Mouse (Mus musculus) cerebellum, postnatal 25 days (tissue): ENCODE data around the gene Hils1.

ENCODE experiments used
- DNase-seq, 2 experiments: peaks; one replicate each; pipeline ENCODE4 v3.0.0; 2021; ENCODE audit warnings: mixed read lengths in 2 of 2

The Hils1 gene

GRCm38 (mm10) chr11:94989562-94990017 lies 22.2 kb downstream of the Hils1 start:
- DNase-seq: peak; percentile 85 to 92

DNA sequence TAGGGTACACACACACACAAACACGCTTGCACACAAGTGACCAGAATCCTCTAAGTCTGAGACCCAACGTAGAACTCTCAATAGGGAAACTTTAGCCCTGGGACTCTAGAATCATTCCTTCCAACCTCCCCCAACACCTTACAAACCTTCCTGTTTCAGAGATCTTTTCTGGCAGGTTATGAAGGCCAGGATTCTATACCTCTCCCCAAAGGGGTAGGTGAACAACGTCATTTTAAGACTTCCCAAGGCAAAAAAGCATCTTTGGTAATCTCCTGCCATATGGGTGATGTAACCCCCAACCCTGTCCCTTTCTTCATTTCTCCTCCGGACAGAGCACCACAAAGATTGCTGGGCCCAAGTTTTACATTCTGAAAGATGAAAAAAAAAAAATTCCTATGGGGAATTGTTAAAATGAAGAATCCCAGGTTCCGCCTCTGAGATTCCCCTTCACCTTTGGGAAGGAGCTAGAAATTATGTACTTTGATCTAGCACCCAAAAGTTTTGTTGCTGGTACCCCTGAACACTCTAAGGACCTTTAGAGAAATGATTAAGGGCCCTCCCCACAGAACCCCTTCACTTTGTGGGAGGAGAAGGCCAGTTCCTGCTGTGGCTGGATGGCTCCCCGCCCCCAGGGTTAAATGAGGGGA lies 22.8 kb downstream of the Hils1 start:
- DNase-seq: no peak

GRCm38 (mm10) chr11:94990749-94991577 lies 23.6 kb downstream of the Hils1 start, which contains the start of gene Ppp1r9b:
Ppp1r9b (plus strand) TSS chr11:94991035.
- peak; percentile 96 to 97 for DNase-seq

DNA sequence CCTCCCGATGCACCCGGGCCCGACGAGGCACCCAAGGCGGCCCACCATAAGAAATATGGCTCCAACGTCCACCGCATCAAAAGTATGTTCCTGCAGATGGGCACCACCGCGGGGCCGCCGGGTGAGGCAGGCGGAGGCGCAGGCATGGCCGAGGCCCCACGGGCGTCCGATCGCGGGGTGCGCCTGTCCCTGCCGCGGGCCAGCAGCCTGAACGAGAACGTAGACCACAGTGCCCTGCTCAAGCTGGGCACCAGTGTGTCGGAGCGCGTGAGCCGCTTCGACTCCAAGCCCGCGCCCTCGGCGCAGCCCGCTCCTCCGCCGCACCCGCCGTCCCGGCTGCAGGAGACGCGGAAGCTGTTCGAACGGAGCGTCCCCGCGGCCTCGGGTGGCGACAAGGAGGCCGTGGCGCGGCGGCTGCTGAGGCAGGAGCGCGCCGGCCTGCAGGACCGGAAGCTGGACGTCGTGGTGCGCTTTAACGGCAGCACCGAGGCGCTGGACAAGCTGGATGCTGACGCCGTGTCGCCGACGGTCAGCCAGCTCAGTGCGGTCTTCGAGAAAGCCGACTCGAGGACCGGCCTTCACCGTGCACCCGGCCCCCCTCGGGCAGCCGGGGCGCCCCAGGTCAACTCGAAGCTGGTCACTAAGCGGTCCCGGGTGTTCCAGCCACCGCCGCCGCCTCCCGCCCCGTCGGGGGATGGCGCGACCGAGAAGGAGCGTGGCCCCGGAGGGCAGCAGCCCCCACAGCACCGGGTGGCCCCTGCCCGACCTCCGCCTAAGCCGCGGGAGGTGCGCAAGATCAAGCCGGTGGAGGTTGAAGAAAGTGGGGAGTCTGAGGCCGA lies 24.5 kb downstream of the Hils1 start:
- peak; percentile 73 to 77 for DNase-seq

- DNase-seq: peak in 1 of 2 experiments; percentile 55
Measured at GRCm38 (mm10) chr11:94992480-94992753, 25.0 kb downstream of the Hils1 start.

- peak in 1 of 2 experiments; percentile 40 for DNase-seq
Measured at GRCm38 (mm10) chr11:94992754-94993606, 25.6 kb downstream of the Hils1 start.

DNA sequence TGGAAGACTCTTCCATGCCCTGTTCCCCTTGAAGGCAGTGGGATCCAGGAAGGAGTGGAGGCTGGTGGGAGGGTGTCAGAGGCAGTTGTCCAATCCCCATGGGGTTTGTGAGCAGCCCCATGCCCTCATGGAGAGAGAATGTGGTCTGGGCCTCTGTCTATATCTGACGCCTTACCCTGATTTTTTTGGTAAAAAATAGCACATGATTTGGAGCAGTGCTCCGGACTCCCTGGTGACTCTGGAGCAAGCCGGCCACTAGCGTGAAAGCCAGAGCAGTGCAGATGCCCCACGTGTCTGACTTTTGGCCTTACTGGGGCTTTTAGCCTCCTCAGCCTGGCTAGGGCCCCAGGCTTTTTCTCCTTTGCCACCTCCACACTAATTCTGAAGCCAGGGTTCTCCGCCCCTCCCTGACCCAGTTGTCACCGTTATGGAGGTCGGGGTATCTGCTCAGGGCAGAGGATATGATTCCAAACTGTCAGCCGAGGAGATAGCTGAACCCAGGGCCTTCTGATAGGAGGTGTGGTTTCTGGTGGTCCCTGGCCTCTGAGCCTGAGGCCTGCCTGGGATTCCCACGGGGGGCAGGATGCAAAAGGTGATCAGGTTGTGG lies 26.9 kb downstream of the Hils1 start:
- peak in 1 of 2 experiments; percentile 53 for DNase-seq

GRCm38 (mm10) chr11:94994947-94995772 lies 27.8 kb downstream of the Hils1 start:
- DNase-seq: peak in 1 of 2 experiments; percentile 15

DNA sequence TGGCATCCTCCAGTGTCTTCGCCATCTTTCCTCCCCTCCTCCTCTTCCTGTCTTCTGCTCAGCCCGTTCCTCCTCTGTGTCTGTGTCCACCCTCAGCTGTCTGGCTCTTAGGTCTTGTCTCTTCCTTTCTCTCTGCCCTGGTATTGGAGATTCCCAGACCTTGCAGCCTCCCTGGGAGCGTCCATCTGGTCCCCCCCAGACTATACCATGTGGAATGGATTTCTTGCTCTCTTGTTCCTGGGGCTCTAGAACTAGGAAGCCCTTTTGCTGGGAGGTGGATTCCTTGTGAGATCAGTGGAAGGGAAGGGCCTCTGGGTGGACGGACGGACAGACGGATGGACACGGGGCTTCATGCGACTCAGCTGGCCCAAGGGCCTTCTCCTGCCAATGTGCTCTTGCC lies 28.7 kb downstream of the Hils1 start:
- peak in 1 of 2 experiments; percentile 65 for DNase-seq

GRCm38 (mm10) chr11:94996984-94997383 lies 29.6 kb downstream of the Hils1 start:
- DNase-seq: no peak

GRCm38 (mm10) chr11:94997596-94997995 lies 30.2 kb downstream of the Hils1 start:
- DNase-seq: no peak

DNA sequence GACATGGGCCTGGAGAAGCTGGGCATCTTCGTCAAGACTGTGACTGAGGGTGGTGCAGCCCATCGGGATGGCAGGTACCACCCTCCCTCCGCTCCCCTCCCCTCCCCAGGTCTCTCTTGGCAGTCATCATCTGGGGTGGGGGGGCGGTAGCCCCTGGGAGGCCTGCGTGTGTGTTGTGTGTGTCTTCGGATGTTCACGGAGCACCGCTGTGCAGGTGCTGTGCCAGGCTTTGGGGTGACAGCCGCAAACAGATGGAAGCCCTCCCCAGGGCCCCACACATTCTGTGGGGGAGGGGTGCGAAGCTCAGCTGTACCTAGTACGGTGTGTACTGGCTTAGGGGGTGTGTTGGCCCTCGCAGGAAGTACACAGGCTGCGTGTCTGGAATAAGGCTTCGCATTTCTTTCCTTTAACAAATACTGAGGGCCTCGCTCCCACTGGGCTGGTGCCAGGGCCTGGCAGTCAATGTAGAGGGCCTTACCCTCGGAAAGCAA lies 30.7 kb downstream of the Hils1 start:
- peak in 1 of 2 experiments; percentile 66 for DNase-seq

DNA sequence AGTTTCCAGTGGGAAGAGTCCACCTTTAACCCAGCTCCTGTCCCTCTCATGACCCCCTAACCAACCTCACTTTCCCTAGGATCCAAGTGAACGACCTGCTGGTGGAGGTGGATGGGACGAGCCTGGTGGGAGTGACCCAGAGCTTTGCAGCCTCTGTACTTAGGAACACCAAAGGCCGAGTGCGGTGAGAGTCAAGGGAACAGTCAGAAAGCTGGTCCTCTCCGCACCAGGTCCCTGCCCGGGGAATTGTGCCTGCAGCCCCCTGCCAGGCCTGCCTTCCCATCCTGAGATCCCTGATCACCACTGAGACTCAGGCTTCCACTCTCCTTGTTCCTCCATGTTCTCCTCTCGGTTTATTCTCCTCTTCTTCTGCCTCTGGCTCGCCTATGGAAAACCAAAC lies 32.7 kb downstream of the Hils1 start:
- no peak for DNase-seq

DNA sequence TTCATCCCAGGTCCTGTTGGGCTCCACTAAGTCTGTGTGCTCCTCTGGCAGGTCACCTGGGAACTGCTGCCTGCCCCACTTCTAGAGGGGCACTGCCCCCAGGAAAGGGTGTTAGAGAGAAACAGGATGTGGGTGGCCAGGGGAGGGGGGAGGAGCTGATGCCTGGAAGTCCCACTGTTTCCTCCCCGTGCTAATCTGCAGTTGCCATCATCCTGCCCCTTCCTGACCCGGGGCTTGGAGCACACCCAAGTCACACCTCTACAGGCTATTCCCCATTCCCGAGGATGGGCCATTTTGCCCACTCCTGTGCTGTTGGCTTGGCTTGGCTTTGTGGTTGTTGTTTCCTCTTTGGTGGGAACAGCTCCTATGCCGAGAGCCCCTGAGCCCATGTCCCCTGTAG lies 33.2 kb downstream of the Hils1 start:
- peak in 1 of 2 experiments; percentile 66 for DNase-seq

GRCm38 (mm10) chr11:95001058-95001457 lies 33.7 kb downstream of the Hils1 start:
- DNase-seq: peak; percentile 88 to 89

DNA sequence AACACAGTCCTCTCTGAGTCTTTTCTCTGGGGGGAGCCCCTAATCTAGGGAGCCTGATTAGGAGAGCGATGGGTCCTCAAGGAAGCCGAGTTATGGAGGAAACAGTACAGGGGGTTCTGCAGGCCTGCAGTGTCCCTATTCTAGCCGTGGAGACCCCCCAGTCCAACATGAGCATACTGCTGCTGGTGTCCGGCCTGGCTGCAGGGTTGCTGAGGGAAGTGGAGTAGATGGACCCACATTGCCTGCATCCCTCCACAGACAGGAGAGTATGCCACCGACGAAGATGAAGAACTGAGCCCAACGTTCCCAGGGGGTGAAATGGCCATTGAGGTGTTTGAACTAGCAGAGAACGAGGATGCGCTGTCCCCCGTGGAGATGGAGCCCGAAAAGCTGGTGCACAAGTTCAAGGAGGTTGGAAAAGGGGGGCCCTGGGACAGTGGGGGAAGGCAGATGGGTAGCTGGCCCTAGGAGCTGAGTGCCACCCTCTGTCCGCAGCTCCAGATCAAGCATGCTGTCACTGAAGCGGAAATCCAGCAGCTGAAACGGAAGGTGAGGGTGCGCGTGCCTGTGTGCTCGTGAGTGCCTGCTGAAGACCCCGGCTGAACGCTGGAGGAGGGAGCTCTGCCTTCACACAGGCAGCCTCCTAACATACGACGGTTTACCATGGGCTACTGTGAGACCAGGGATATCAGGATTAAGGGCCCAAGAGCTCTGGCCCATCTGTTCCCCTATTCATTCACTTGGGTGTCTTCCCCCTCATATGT lies 34.4 kb downstream of the Hils1 start:
- no peak for DNase-seq

DNA sequence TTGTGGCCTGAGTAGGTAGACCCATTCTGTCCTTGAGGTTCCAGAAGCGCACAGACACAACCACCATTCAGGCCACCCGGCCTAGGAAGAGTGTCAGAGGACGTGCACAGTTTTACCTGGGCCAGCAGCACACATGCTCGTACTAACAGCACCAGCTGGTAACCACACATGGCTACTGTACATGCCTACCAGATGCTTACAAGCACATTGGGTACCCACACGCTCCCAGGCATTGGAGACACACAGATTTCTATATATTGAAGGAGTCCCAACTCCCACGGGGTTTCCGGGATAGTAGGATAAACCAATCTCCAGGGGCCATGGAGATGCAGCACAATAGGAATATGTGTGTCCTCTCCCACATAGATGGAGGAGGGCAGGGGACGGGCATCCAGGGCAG lies 35.3 kb downstream of the Hils1 start:
- no peak for DNase-seq

- no peak for DNase-seq
Measured at GRCm38 (mm10) chr11:95004136-95004936, 36.9 kb downstream of the Hils1 start.

- DNase-seq: peak in 1 of 2 experiments; percentile 62
Measured at GRCm38 (mm10) chr11:95004937-95005198, 37.5 kb downstream of the Hils1 start.
